Mouse (Mus musculus): ENCODE measurements at regions not wholly inside any gene's neighbourhood (a gene's known extent, or its start where the extent isn't known, plus 50 kb on each side); places are given as distances from the start of the nearest gene placed in this dataset.
A peak's percentile ranks its signal among the peaks of the same experiment; 100 is the strongest.

- dilution Hi-C loops (cut with MboI; ENCODE audit: extremely low pct_ligation_motif_present, extremely low pct_unique_long_range_greater_than_20kb, low sequenced_read_pairs): no loop called here
- peaks cover 13 to 66% of the 10 kb centered on the region in 2 experiments; a peak in 3 of 4 replicates for H3K4me1 ChIP-seq (ENCODE audit: control insufficient read depth in 1 of 2, insufficient read depth in 2 of 2)
- H3K9ac ChIP-seq (ENCODE audit: insufficient read depth, low read depth): peak overlapping the region; percentile 34; the same call in 1 of the 2 replicates
- H3K36me3 ChIP-seq (replicated peaks in 1 of 2; ENCODE audit: control insufficient read depth in 1 of 2, insufficient read depth in 1 of 2, low read length in 1 of 2): peaks cover 0 to 3% of the 10 kb centered on the region in 2 experiments
- H3K79me2 ChIP-seq (replicated peaks; ENCODE audit: control insufficient read depth, extremely low read depth, insufficient read depth, poor library complexity, severe bottlenecking): no peaks in the 10 kb centered on the region
- peak overlapping the region in 2 of 3 experiments; percentile 40 to 51 for H3K4me3 ChIP-seq (replicated peaks in 1 of 3; ENCODE audit: low read depth in 2 of 3, low read length in 2 of 3, poor library complexity in 1 of 3)
- H3K4me2 ChIP-seq (ENCODE audit: insufficient read depth, low read depth, poor library complexity, severe bottlenecking): peak overlapping the region; percentile 59
- no peak for DNase-seq (ENCODE audit: extremely low read depth)
- TF ChIP-seq MEF2A (IDR thresholded peaks at IDR 0.05; ENCODE audit: borderline replicate concordance, low read depth, low read length) (no peak), POLR2AphosphoS2 (IDR thresholded peaks at IDR 0.05; ENCODE audit: low read depth, low read length) (no peak), ELF1 (IDR thresholded peaks at IDR 0.05; ENCODE audit: low read depth, low read length) (0 out of 2 replicates have a peak, but pooled peaks have one; percentile 8), PAX5 (IDR thresholded peaks at IDR 0.05; ENCODE audit: low read length) (no peak), USF1 (IDR thresholded peaks at IDR 0.05; ENCODE audit: low read depth, low read length) (no peak), E2F4 (IDR thresholded peaks at IDR 0.05; ENCODE audit: insufficient replicate concordance, low read depth, low read length) (no peak), NRF1 (IDR thresholded peaks at IDR 0.05; ENCODE audit: low read depth, low read length) (no peak), ZNF384 (IDR thresholded peaks at IDR 0.05; ENCODE audit: low read depth, low read length) (no peak), ETS1 (conservative IDR thresholded peaks at IDR 0.05; ENCODE audit: low read depth, low read length) (no peak), CHD1 (IDR thresholded peaks at IDR 0.05; ENCODE audit: low read depth, low read length) (peak; percentile 76; the same call in 1 of the 2 replicates), JUN (IDR thresholded peaks at IDR 0.05; ENCODE audit: insufficient read depth, low read depth, low read length) (no peak), NELFE (IDR thresholded peaks at IDR 0.05; ENCODE audit: low read depth, low read length) (0 out of 2 replicates have a peak, but pooled peaks have one; percentile 24), MAX (IDR thresholded peaks at IDR 0.05; ENCODE audit: low read length) (no peak), UBTF (IDR thresholded peaks at IDR 0.05; ENCODE audit: low read depth, low read length) (0 out of 2 replicates have a peak, but pooled peaks have one; percentile 43), IRF4 (IDR thresholded peaks at IDR 0.05; ENCODE audit: low read depth, low read length) (no peak), SIN3A (IDR thresholded peaks at IDR 0.05; ENCODE audit: low read length) (0 out of 2 replicates have a peak, but pooled peaks have one; percentile 30), GABPA (IDR thresholded peaks at IDR 0.05; ENCODE audit: insufficient replicate concordance, low read depth, low read length) (no peak), CTCF (conservative IDR thresholded peaks at IDR 0.05 in 1 of 2, IDR thresholded peaks at IDR 0.05 in 1 of 2; ENCODE audit: low read depth in 2 of 2, low read length in 2 of 2) (no peak), EP300 (IDR thresholded peaks at IDR 0.05; ENCODE audit: low read length) (no peak), BHLHE40 (IDR thresholded peaks at IDR 0.05; ENCODE audit: low read depth, low read length) (no peak), MYC (IDR thresholded peaks at IDR 0.05; ENCODE audit: low read depth, low read length) (no peak), MXI1 (IDR thresholded peaks at IDR 0.05; ENCODE audit: low read depth, low read length) (no peak), KAT2A (IDR thresholded peaks at IDR 0.05; ENCODE audit: insufficient replicate concordance, low read length) (no peak), TBP (conservative IDR thresholded peaks at IDR 0.05; ENCODE audit: low read depth, low read length) (no peak), RCOR1 (conservative IDR thresholded peaks at IDR 0.05; ENCODE audit: low read depth, low read length) (no peak), ZMIZ1 (IDR thresholded peaks at IDR 0.05; ENCODE audit: low read depth, low read length) (no peak; the same call in 1 of the 2 replicates), HCFC1 (IDR thresholded peaks at IDR 0.05; ENCODE audit: low read depth, low read length) (no peak), POLR2A (IDR thresholded peaks at IDR 0.05; ENCODE audit: low read depth, low read length) (no peak), JUND (conservative IDR thresholded peaks at IDR 0.05; ENCODE audit: low read depth, low read length) (no peak)
- in situ Hi-C loops (cut with MboI; ENCODE audit: low pct_ligation_motif_present, low pct_unique_long_range_greater_than_20kb, low sequenced_read_pairs): loop anchor here (10.0 kb wide), 1 partner anchor 92 kb away; no protein-coding TSS in a partner anchor
- no peaks in the 10 kb centered on the region for H3K27me3 ChIP-seq (replicated peaks)
- H3K9me3 ChIP-seq (replicated peaks; ENCODE audit: low read length): no peaks in the 10 kb centered on the region
- peak overlapping the region; percentile 66 for H3K27ac ChIP-seq (ENCODE audit: insufficient read depth, low read depth)
Observed at GRCm38 (mm10) chr2:75776533-75776932, 55.4 kb upstream of the Agps start.
